Mouse (Mus musculus) frontal cortex, adult 2 months (tissue): ENCODE data around the gene Gnrhr. TPM values are rescaled to one million over a fixed set of nuclear protein-coding genes. Genes with fewer than 3 reads are reported as not detected.

ENCODE experiments used
- DNase-seq, 2 experiments: peaks; one replicate each; pipeline ENCODE4 v3.0.0; 2022; ENCODE audit warnings: low spot score in 1 of 2; ENCODE audit errors: extremely low spot score in 1 of 2
- polyA plus RNA-seq: library from polyadenylated mRNA; depleted of rRNA; stranded (reverse); fragments of >200 nt; gene quantifications from 2 replicates; pipeline ENCODE4 v1.2.3, GENCODE M21; 2012; rRNA removed

Gnrhr gene
- not detected in 2 replicates for polyA plus RNA-seq

- DNase-seq: no peak
These were observed at the start of gene Gnrhr for GRCm38 (mm10) chr5:86197801-86198200. Gene Gnrhr (minus strand): TSS chr5:86197901.

- DNase-seq: peak in 1 of 2 experiments; percentile 7
These were observed 48.9 kb upstream of the Gnrhr start for GRCm38 (mm10) chr5:86246559-86246958.

GRCm38 (mm10) chr5:86244880-86245279, 47.2 kb upstream of the Gnrhr start:
- no peak for DNase-seq

- no peak for DNase-seq
These were observed 46.6 kb upstream of the Gnrhr start for GRCm38 (mm10) chr5:86244275-86244674.

- no peak for DNase-seq
These were observed 29.6 kb upstream of the Gnrhr start for GRCm38 (mm10) chr5:86227156-86227853.

GRCm38 (mm10) chr5:86191356-86191755, 6.3 kb downstream of the Gnrhr start:
- peak in 1 of 2 experiments; percentile 74 for DNase-seq

GRCm38 (mm10) chr5:86190770-86191169, 6.9 kb downstream of the Gnrhr start:
- DNase-seq: peak in 1 of 2 experiments; percentile 38

GRCm38 (mm10) chr5:86190290-86190689, 7.4 kb downstream of the Gnrhr start:
- no peak for DNase-seq

- DNase-seq: no peak
These were observed 10.3 kb downstream of the Gnrhr start for GRCm38 (mm10) chr5:86187441-86187840.

- DNase-seq: no peak
These were observed 23.9 kb downstream of the Gnrhr start for GRCm38 (mm10) chr5:86173778-86174177.

GRCm38 (mm10) chr5:86172449-86173161, 25.1 kb downstream of the Gnrhr start, which contains the start of gene Uba6:
Gene Uba6 (minus strand): TSS chr5:86172803.
- peak; percentile 98 to 99 for DNase-seq

GRCm38 (mm10) chr5:86172088-86172448, 25.6 kb downstream of the Gnrhr start:
- peak; percentile 13 to 29 for DNase-seq

Other genes with a start within 250 kb of the Gnrhr start
- 13.8 and 16.0 TPM in 2 replicates for gene Cenpc1, start 132.3 kb downstream of the Gnrhr start, polyA plus RNA-seq
- 0.08 and 0.18 TPM in 2 replicates for gene Stap1, start 126.2 kb downstream of the Gnrhr start, polyA plus RNA-seq
- gene Uba6, start 25.1 kb downstream of the Gnrhr start, polyA plus RNA-seq: 5.9 and 6.8 TPM in 2 replicates
- not detected in 2 replicates for gene Tmprss11c, start 91.4 kb upstream of the Gnrhr start, polyA plus RNA-seq
- 0.08 and 0.14 TPM in 2 replicates for gene Tmprss11d, start 175.5 kb upstream of the Gnrhr start, polyA plus RNA-seq